ENCODE assay signal across 20 mouse cellular contexts in genomic region chr8:125268181-125268705, GRCm38 (mm10).
A peak's percentile ranks its signal among the peaks of the same experiment; 100 is the strongest.
DNase-seq lines count a peak whose midpoint lies in the region; ATAC-seq and TF ChIP-seq lines count a peak whose summit lies in the region.
"Had no signal": no experiment of that assay in that cellular context is flagged by ENCODE, and none has a peak within 500 bp of the region (broad histone marks: within the 10 kb centered on the region; RNA-seq: fewer than 3 reads in every experiment).

No protein-coding gene starts in this region.

- WGBS in forebrain, embryonic 14.5 days: 33% methylated on average over 6 of the region's 6 CpGs
- WGBS in forebrain, embryonic 10.5 days: 81% methylated on average over 6 of the region's 6 CpGs
- WGBS in hindbrain, postnatal 0 days: 35% methylated on average over 6 of the region's 6 CpGs
- 66% methylated on average over 6 of the region's 6 CpGs for WGBS in hindbrain, embryonic 12.5 days
- WGBS in lung, embryonic 16.5 days: 58% methylated on average over 6 of the region's 6 CpGs
- WGBS in limb, embryonic 10.5 days: 89% methylated on average over 6 of the region's 6 CpGs
- WGBS in kidney, adult 2 months: 64% methylated on average over 6 of the region's 6 CpGs

- H3K9ac ChIP-seq in forebrain, embryonic 14.5 days (ENCODE audit: low read length): no peak overlapping the region
- no peak overlapping the region for H3K9ac ChIP-seq in hindbrain, postnatal 0 days (replicated peaks; ENCODE audit: low read length)
- H3K9ac ChIP-seq in hindbrain, embryonic 12.5 days: no peak overlapping the region
- H3K9ac ChIP-seq in lung, embryonic 16.5 days (ENCODE audit: low read length): no peak overlapping the region
- H3K9ac ChIP-seq: forebrain, postnatal 0 days; intestine, embryonic 15.5 days; kidney, embryonic 15.5 days had no signal

- no peak for TF ChIP-seq CTCF in hindbrain, postnatal 0 days (IDR thresholded peaks at IDR 0.05; ENCODE audit: low read depth)
- TF ChIP-seq CTCF in kidney, adult 2 months (conservative IDR thresholded peaks at IDR 0.05; ENCODE audit: insufficient read depth, insufficient read length, low read depth, low read length): no peak

- DNase-seq in forebrain, embryonic 14.5 days (ENCODE audit: low spot score): peak; percentile 62
- DNase-seq in forebrain, embryonic 10.5 days (ENCODE audit: extremely low spot score, low spot score): no peak
- peak; percentile 66 for DNase-seq in hindbrain, postnatal 0 days (ENCODE audit: low spot score)
- DNase-seq in Muller cell, postnatal 12 days (ENCODE audit: inconsistent ontology term): peak; percentile 51
- no peak for DNase-seq in limb, embryonic 10.5 days (ENCODE audit: low spot score)
- no peak for DNase-seq in kidney, adult 2 months
- DNase-seq: adrenal gland, postnatal 36 days; cerebellum, postnatal 25 days; forebrain, postnatal 0 days; gastrocnemius, adult 2 months; heart, postnatal 36 days had no signal

- no peaks in the 10 kb centered on the region for H3K9me3 ChIP-seq in forebrain, embryonic 14.5 days (replicated peaks; ENCODE audit: control insufficient read depth, low read length)
- no peaks in the 10 kb centered on the region for H3K9me3 ChIP-seq in forebrain, embryonic 10.5 days
- H3K9me3 ChIP-seq in hindbrain, postnatal 0 days (ENCODE audit: low read length): no peaks in the 10 kb centered on the region
- no peaks in the 10 kb centered on the region for H3K9me3 ChIP-seq in hindbrain, embryonic 12.5 days (replicated peaks)
- no peaks in the 10 kb centered on the region for H3K9me3 ChIP-seq in lung, embryonic 16.5 days (ENCODE audit: control insufficient read depth, low read length)
- no peaks in the 10 kb centered on the region for H3K9me3 ChIP-seq in limb, embryonic 10.5 days (replicated peaks)
- H3K9me3 ChIP-seq: intestine, embryonic 15.5 days; kidney, embryonic 15.5 days had no signal

- no peaks in the 10 kb centered on the region for H3K27me3 ChIP-seq in forebrain, embryonic 14.5 days (replicated peaks; ENCODE audit: control insufficient read depth, insufficient read depth, low read length)
- H3K27me3 ChIP-seq in forebrain, embryonic 10.5 days (ENCODE audit: poor library complexity, severe bottlenecking): peaks cover 7% of the 10 kb centered on the region; the same call in 1 of the 2 replicates
- H3K27me3 ChIP-seq in hindbrain, postnatal 0 days (ENCODE audit: insufficient read depth, low read length): no peaks in the 10 kb centered on the region
- no peaks in the 10 kb centered on the region for H3K27me3 ChIP-seq in hindbrain, embryonic 12.5 days
- no peaks in the 10 kb centered on the region for H3K27me3 ChIP-seq in lung, embryonic 16.5 days (ENCODE audit: control insufficient read depth, insufficient read depth, low read depth, low read length)
- H3K27me3 ChIP-seq in limb, embryonic 10.5 days (ENCODE audit: low read depth, poor library complexity, severe bottlenecking): no peaks in the 10 kb centered on the region
- no peaks in the 10 kb centered on the region for H3K27me3 ChIP-seq in kidney, adult 2 months (replicated peaks; ENCODE audit: control insufficient read depth, insufficient read depth, low read length)
- H3K27me3 ChIP-seq: intestine, embryonic 15.5 days; Patski had no signal

- no peak overlapping the region for H3K27ac ChIP-seq in forebrain, embryonic 14.5 days (ENCODE audit: low read depth, low read length)
- H3K27ac ChIP-seq in forebrain, embryonic 10.5 days: no peak overlapping the region
- H3K27ac ChIP-seq in hindbrain, postnatal 0 days: no peak overlapping the region
- no peak overlapping the region for H3K27ac ChIP-seq in hindbrain, embryonic 12.5 days
- H3K27ac ChIP-seq in lung, embryonic 16.5 days (ENCODE audit: low read length): no peak overlapping the region
- H3K27ac ChIP-seq in limb, embryonic 10.5 days: no peak overlapping the region
- H3K27ac ChIP-seq in kidney, adult 2 months (ENCODE audit: insufficient read depth, low read depth, low read length): no peak overlapping the region
- H3K27ac ChIP-seq: gastrocnemius, adult 2 months; intestine, embryonic 15.5 days; kidney, embryonic 15.5 days; macrophage had no signal

- H3K4me1 ChIP-seq in forebrain, embryonic 14.5 days (ENCODE audit: control insufficient read depth, insufficient read depth, low read length): peaks cover 11% of the 10 kb centered on the region
- peaks cover 42% of the 10 kb centered on the region for H3K4me1 ChIP-seq in forebrain, embryonic 10.5 days
- H3K4me1 ChIP-seq in hindbrain, postnatal 0 days (ENCODE audit: insufficient read depth, low read length): peaks cover 8% of the 10 kb centered on the region; the same call in 1 of the 2 replicates
- no peaks in the 10 kb centered on the region; the same call in 1 of the 2 replicates for H3K4me1 ChIP-seq in hindbrain, embryonic 12.5 days
- H3K4me1 ChIP-seq in lung, embryonic 16.5 days (replicated peaks; ENCODE audit: control insufficient read depth, insufficient read depth, low read length): peaks cover 9% of the 10 kb centered on the region; the same call in 1 of the 2 replicates
- H3K4me1 ChIP-seq in limb, embryonic 10.5 days: peaks cover 23% of the 10 kb centered on the region
- H3K4me1 ChIP-seq in kidney, adult 2 months (ENCODE audit: control insufficient read depth, insufficient read depth, low read length): no peaks in the 10 kb centered on the region

- H3K4me2 ChIP-seq in forebrain, embryonic 14.5 days (ENCODE audit: low read length): no peak overlapping the region
- H3K4me2 ChIP-seq in hindbrain, postnatal 0 days (ENCODE audit: low read depth, low read length): no peak overlapping the region
- H3K4me2 ChIP-seq in hindbrain, embryonic 12.5 days (replicated peaks): no peak overlapping the region
- no peak overlapping the region for H3K4me2 ChIP-seq in lung, embryonic 16.5 days (ENCODE audit: low read depth, low read length)
- H3K4me2 ChIP-seq: intestine, embryonic 15.5 days; kidney, embryonic 15.5 days; liver, embryonic 11.5 days had no signal

- H3K4me3 ChIP-seq in forebrain, embryonic 14.5 days (ENCODE audit: low read depth, low read length): no peak overlapping the region
- H3K4me3 ChIP-seq in forebrain, embryonic 10.5 days: no peak overlapping the region
- no peak overlapping the region for H3K4me3 ChIP-seq in hindbrain, postnatal 0 days (ENCODE audit: low read length)
- no peak overlapping the region for H3K4me3 ChIP-seq in hindbrain, embryonic 12.5 days
- H3K4me3 ChIP-seq in lung, embryonic 16.5 days (ENCODE audit: low read length): no peak overlapping the region
- no peak overlapping the region for H3K4me3 ChIP-seq in limb, embryonic 10.5 days
- no peak overlapping the region for H3K4me3 ChIP-seq in kidney, adult 2 months (ENCODE audit: insufficient read depth, low read depth, low read length)
- H3K4me3 ChIP-seq: gastrocnemius, adult 2 months; intestine, embryonic 15.5 days; kidney, embryonic 15.5 days had no signal

- no peak for TF ChIP-seq POLR2A in kidney, adult 2 months (IDR thresholded peaks at IDR 0.05; ENCODE audit: low read depth, low read length)

- H3K36me3 ChIP-seq in forebrain, embryonic 14.5 days (ENCODE audit: control insufficient read depth, insufficient read depth, low read length): no peaks in the 10 kb centered on the region
- H3K36me3 ChIP-seq in forebrain, embryonic 10.5 days (replicated peaks): no peaks in the 10 kb centered on the region
- no peaks in the 10 kb centered on the region for H3K36me3 ChIP-seq in hindbrain, postnatal 0 days (ENCODE audit: insufficient read depth, low read length)
- H3K36me3 ChIP-seq in hindbrain, embryonic 12.5 days: no peaks in the 10 kb centered on the region
- H3K36me3 ChIP-seq in lung, embryonic 16.5 days (ENCODE audit: control insufficient read depth, insufficient read depth, low read length): no peaks in the 10 kb centered on the region
- H3K36me3 ChIP-seq in limb, embryonic 10.5 days: no peaks in the 10 kb centered on the region
- no peaks in the 10 kb centered on the region for H3K36me3 ChIP-seq in kidney, adult 2 months (ENCODE audit: control insufficient read depth, insufficient read depth, low read length)
- H3K36me3 ChIP-seq: intestine, embryonic 15.5 days; kidney, embryonic 15.5 days had no signal

- ATAC-seq in forebrain, embryonic 14.5 days: 0 out of 2 replicates have a peak, but pooled peaks have one; percentile 42
- no peak for ATAC-seq in hindbrain, postnatal 0 days
- no peak for ATAC-seq in hindbrain, embryonic 12.5 days (ENCODE audit: low FRiP score)
- ATAC-seq in lung, embryonic 16.5 days (ENCODE audit: low read depth): 0 out of 2 replicates have a peak, but pooled peaks have one; percentile 36
- ATAC-seq: activated CD4-positive, CD25-positive, alpha-beta regulatory T cell, adult 4 months; forebrain, postnatal 0 days; intestine, embryonic 15.5 days; midbrain, embryonic 16.5 days; Patski had no signal

Comparison
In these comparisons a context has a peak if more than half of its experiments do, and no peak if none do; other contexts are left out.
1. DNase-seq: peak in forebrain, embryonic 14.5 days (single experiment), hindbrain, postnatal 0 days (single experiment) and Muller cell, postnatal 12 days (single experiment); none in forebrain, embryonic 10.5 days (single experiment), limb, embryonic 10.5 days (single experiment) and kidney, adult 2 months (single experiment).
2. ATAC-seq: peak in forebrain, embryonic 14.5 days (single experiment) and lung, embryonic 16.5 days (single experiment); none in hindbrain, postnatal 0 days (single experiment) and hindbrain, embryonic 12.5 days (single experiment).